Mouse (Mus musculus): ENCODE results near the gene Kifc5b. TPM values are rescaled to one million over a fixed set of nuclear protein-coding genes. Genes with fewer than 3 reads are reported as not detected.
"Not testable (repeated sequence)": the region's sequence is repeated elsewhere in the genome, so short reads cannot be mapped to it uniquely, and the experiment has no call there.

Gene Kifc5b
- total RNA-seq, 2 experiments from 2014 or later = 1.1 to 1.2 TPM

- DNase-seq (ENCODE audit: low spot score in 2 of 2) = not testable (repeated sequence)
Observed at GRCm38 (mm10) chr17:26917560-26917959, 669 bp downstream of the Kifc5b start.

GRCm38 (mm10) chr17:26918343-26918742 is 1.5 kb downstream of the Kifc5b start:
- no peak for DNase-seq (ENCODE audit: low spot score in 2 of 2)

- not testable (repeated sequence) for DNase-seq (ENCODE audit: low spot score in 2 of 2)
Observed at GRCm38 (mm10) chr17:26919516-26919915, 2.6 kb downstream of the Kifc5b start.

GRCm38 (mm10) chr17:26922368-26922767 is 5.5 kb downstream of the Kifc5b start:
- DNase-seq (ENCODE audit: low spot score in 2 of 2) = not testable (repeated sequence)

GRCm38 (mm10) chr17:26925414-26925813 is 8.5 kb downstream of the Kifc5b start:
- DNase-seq (ENCODE audit: low spot score in 2 of 2) = not testable (repeated sequence)

DNA sequence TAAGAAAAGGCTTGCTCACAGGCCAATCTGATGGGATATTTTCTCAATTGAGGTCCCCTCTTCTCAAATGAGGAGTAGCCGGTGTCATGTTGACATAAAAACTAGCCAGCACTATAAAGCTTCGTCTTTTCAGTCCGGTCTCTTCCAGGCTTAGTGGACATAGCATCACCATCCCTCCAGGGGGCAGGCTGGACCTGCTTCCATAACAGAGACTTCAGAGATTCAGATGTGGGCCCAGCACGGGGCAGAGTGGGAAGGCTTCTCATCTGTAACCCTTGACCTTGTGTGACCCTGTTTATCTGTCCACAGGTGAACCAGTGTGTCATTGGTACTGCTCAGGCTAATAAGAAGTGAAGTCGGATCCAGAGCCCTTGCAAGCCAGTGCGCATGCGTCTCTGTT is 14.9 kb downstream of the Kifc5b start:
- DNase-seq (ENCODE audit: low spot score in 2 of 2) = peak in 1 of 2 experiments; percentile 17

DNA sequence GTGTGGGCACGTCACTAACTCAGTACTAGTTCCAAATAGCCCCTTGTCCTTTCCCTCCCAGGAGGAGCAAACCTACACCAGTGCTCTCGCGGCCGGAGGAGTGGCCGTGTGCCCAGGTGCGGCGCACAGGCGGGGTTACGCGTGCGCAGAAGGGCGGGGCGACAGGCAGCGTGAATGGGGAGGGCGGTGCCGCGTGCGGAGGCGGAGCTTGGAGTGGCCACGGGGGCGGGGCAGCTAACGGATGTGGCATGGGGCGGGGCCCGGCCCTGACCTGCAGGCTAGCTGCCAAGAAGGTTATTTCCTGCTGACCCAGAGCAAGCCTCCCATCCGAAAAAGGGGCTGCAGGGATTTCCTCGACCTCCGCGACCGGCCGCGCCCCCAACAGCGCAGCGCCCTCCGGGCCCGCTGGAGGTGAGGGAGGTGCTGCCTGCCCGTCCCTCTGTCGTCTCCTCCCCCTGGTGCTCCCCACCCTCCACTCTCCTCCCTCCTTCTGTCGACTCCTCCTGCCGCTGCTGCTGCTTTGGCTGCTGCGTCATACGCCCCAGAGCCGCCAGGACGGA is 16.0 kb downstream of the Kifc5b start, which contains the start of gene Phf1:
Phf1 (plus strand) TSS at position 214 of the 560 bp plus-strand sequence.
- DNase-seq (ENCODE audit: low spot score in 2 of 2) = peak; percentile 99

DNA sequence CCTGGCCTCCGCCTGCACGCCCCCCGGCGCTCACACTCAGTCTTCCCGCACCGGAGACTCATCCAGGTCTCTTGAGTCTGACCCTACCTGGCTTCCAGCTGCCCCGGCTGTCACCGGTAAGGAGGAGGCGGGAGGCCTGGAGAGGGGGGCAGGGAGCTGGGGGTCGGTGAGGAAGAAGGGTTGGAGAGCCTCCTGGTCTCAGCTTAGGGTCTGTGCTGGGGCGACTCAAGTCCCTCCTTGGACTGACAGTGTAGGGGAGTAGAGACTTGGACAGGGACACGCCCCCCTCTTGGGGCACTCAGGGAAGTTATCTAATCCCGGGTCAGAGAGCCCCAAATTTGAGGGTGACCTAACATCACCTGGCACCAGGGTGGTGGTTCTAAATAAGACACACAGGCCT is 16.5 kb downstream of the Kifc5b start:
- DNase-seq (ENCODE audit: low spot score in 2 of 2) = no peak

DNA sequence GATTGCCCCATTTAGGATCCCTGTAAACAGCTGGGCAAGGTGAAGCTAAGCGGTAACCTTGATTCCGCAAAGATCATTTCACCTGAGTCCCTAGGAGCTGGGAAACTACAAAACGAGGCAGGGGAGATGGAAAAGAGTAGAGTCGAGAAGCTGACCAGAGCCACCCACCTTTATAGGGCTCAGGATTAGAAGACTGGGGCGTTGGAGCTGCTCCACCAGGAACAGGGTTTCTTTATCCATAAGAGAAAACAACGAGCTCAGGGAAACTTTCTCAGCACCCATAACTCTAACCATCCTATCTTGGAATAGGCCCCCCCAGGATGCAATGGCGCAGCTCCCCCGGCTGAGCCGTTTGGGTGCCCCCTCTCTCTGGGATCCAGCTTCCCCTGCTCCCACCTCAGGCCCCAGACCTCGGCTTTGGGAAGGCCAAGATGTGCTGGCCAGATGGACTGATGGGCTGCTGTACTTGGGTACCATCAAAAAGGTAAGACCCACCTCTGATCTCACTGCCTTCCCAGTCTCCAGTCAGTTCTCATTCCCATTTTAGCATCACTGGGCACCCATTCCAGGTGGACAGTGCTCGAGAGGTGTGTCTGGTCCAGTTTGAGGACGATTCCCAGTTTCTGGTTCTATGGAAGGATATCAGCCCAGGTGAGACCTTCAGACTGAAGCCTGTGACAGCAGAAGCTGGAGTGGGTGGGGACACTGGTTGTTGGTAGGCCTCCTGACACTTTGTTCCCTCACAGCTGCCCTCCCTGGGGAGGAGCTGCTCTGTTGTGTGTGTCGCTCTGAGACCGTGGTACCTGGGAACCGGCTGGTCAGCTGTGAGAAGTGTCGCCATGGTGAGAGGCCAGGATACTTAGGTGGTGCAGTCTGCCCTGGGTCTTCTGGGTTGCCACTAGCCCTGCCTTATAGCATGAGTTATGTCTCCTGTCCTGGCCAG is 17.3 kb downstream of the Kifc5b start:
- DNase-seq (ENCODE audit: low spot score in 2 of 2) = no peak

GRCm38 (mm10) chr17:26935027-26935426 is 18.1 kb downstream of the Kifc5b start:
- DNase-seq (ENCODE audit: low spot score in 2 of 2) = no peak

DNA sequence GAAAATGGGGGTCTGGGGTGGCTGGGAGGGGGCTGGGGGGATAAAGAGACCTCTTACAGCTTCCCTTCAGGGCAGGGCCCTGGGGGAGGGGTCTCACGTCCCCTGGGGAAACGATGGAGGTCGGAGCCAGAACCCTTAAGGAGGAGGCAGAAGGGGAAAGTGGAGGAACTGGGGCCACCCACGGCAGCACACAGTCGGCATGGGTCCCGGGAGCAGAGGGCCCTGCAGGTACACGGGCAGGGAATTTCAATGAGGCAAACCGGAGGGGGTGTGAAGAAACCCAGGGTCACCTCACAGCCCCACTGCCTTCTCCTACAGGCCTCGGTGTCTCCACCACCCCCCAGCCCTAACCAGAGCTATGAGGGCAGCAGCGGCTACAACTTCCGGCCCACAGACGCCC is 19.6 kb downstream of the Kifc5b start:
- no peak for DNase-seq (ENCODE audit: low spot score in 2 of 2)

DNA sequence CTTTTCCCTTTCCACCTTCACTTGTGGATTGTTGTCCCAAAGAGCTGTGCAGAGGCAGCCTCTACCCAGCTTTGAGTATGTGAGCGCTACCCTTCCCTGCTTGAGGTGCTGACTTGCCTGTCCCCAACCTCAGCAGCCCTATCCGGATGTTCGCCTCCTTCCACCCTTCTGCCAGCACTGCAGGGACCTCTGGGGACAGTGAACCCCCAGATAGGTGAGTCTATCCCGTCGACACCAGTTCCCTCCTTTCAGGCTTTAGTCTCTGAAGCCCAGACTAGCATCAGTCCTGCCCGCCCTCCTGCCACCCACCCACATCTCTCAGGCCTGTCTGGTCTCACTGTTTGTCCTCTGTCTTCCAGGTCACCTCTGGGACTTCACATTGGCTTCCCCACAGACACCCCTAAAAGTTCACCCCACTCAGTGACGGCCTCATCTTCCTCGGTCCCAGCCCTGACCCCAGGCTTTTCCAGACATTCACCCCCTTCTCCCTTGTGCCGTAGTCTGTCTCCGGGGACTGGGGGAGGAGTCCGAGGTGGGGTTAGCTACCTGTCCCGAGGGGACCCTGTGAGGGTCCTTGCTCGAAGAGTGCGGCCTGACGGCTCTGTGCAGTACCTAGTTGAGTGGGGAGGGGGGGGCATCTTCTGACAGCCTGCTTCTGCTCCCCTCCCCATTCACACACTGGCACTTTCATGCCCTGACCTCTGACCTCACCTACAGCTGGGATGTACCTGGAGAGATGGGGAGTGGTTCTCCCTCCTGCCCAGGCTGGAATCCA is 20.2 kb downstream of the Kifc5b start:
- no peak for DNase-seq (ENCODE audit: low spot score in 2 of 2)

- no peak for DNase-seq (ENCODE audit: low spot score in 2 of 2)
Observed at GRCm38 (mm10) chr17:26937883-26938695, 21.2 kb downstream of the Kifc5b start.

- no peak for DNase-seq (ENCODE audit: low spot score in 2 of 2)
Observed at GRCm38 (mm10) chr17:26938731-26939130, 21.8 kb downstream of the Kifc5b start.

- peak; percentile 98 for DNase-seq (ENCODE audit: low spot score in 2 of 2)
Observed at GRCm38 (mm10) chr17:26939178-26939972, 22.5 kb downstream of the Kifc5b start, which contains the start of gene Cuta. Cuta (minus strand) TSS chr17:26939569.

- DNase-seq (ENCODE audit: low spot score in 2 of 2) = no peak
Observed at GRCm38 (mm10) chr17:26939973-26940300, 23.0 kb downstream of the Kifc5b start.

- DNase-seq (ENCODE audit: low spot score in 2 of 2) = no peak
Observed at GRCm38 (mm10) chr17:26941031-26941789, 24.3 kb downstream of the Kifc5b start, which contains the start of gene Syngap1. Syngap1 (plus strand) TSS chr17:26941253.

DNA sequence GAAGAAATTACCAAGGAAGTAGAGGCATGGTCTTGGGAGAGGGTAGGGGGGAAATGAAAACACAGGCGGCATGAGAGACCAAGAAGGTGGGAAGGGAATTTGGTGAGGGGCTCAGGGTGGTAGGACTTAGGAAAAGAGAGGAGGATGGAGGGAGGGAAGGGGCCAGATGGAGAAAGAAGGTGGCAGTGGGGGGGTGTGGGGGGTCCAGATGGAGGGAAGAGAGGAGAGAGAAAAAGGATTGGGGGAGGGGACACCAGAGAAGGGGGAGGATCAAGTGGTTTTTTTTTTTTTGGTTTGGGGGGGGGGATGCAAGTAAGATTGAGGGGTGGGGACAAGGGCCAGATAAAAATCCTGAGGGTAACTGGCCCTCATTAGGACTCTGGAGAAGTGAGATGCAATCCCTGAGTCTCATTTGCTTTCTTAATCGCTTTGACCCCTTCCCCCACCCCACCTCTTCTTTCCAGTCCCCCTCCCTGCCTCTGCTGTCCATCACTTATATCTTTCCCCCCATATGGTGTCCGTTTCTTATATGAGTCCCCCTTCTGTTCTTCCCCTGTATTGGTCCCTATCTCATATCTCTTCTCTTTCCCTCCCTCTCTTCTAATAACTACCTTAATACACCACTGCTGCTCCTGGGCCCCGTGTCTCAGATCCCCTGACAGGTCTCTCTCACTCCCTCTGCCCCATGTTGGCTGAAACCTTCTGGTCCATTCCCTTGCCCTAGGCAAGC is 25.1 kb downstream of the Kifc5b start:
- no peak for DNase-seq (ENCODE audit: low spot score in 2 of 2)
